Mouse (Mus musculus): Measurements from ENCODE around the gene Arhgap20. TPM values are rescaled to one million over a fixed set of nuclear protein-coding genes. Genes with fewer than 3 reads are reported as not detected.

Gene Arhgap20
- polyA plus RNA-seq, 1 experiment from 2014 or later, result 18.1 TPM

DNA sequence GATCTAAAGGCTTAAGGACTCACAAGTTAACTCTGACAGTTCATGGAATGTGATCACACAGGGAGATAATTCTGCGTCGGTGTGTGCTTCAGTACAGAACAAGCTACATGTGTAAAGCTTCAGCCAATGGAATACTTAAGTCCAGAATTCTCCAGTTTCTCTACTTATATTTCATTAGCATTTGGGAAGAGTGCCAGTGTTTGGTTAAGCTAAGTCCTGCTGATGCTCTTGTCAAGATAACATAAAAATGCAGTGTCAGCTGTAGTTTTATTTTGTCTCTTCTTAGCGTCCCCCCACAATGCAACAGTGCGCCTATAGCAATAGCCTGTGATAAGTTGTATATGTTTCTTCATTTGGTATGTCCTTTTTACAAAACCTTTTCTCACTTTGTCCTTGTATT is 15.0 kb upstream of the Arhgap20 start:
- Histone ChIP-seq H3K4me2 (no peak overlapping the region), H3K27ac (ENCODE audit: low read depth) (peak overlapping the region; percentile 33; the same call in 1 of the 2 replicates), H3K9me3 (ENCODE audit: low read depth, low read length) (no peaks in the 10 kb centered on the region), H3K9ac (no peak overlapping the region), H3K4me1 (ENCODE audit: insufficient read depth) (0 out of 2 replicates have a peak, but pooled peaks cover 3% of the 10 kb centered on the region), H3K4me3 (ENCODE audit: low read depth, low read length) (no peak overlapping the region), H3K36me3 (ENCODE audit: insufficient read depth) (no peaks in the 10 kb centered on the region), H3K27me3 (ENCODE audit: insufficient read depth, low read length) (no peaks in the 10 kb centered on the region)
- WGBS, result 27% methylated on average over 4 of the region's 4 CpGs
- TF ChIP-seq CTCF (IDR thresholded peaks at IDR 0.05; ENCODE audit: low read depth), result no peak
- peak; percentile 88 for DNase-seq
- peak; percentile 75 for ATAC-seq (ENCODE audit: insufficient read depth)

- H3K36me3 ChIP-seq (ENCODE audit: insufficient read depth), result no peaks in the 10 kb centered on the region
- no peaks in the 10 kb centered on the region for H3K9me3 ChIP-seq (ENCODE audit: low read depth, low read length)
- WGBS, result 70% methylated on average over 2 of the region's 2 CpGs
- no peak overlapping the region for H3K4me3 ChIP-seq (ENCODE audit: low read depth, low read length)
- no peak overlapping the region for H3K9ac ChIP-seq
- H3K4me2 ChIP-seq, result no peak overlapping the region
- no peak for ATAC-seq (ENCODE audit: insufficient read depth)
- no peaks in the 10 kb centered on the region for H3K4me1 ChIP-seq (ENCODE audit: insufficient read depth)
- H3K27ac ChIP-seq (ENCODE audit: low read depth), result no peak overlapping the region
- TF ChIP-seq CTCF (IDR thresholded peaks at IDR 0.05; ENCODE audit: low read depth), result no peak
- peaks cover 6% of the 10 kb centered on the region; the same call in 1 of the 2 replicates for H3K27me3 ChIP-seq (ENCODE audit: insufficient read depth, low read length)
- no peak for DNase-seq
These were observed 4.1 kb upstream of the Arhgap20 start for GRCm38 (mm10) chr9:51761003-51761402.

GRCm38 (mm10) chr9:51764041-51764875 is 879 bp upstream of the Arhgap20 start:
- no peaks in the 10 kb centered on the region for H3K9me3 ChIP-seq (ENCODE audit: low read depth, low read length)
- ATAC-seq (ENCODE audit: insufficient read depth), result peak; percentile 47
- H3K4me3 ChIP-seq (ENCODE audit: low read depth, low read length), result peak overlapping the region; percentile 65
- no peak; the same call in 1 of the 2 replicates for TF ChIP-seq CTCF (IDR thresholded peaks at IDR 0.05; ENCODE audit: low read depth)
- no peaks in the 10 kb centered on the region for H3K36me3 ChIP-seq (ENCODE audit: insufficient read depth)
- H3K27ac ChIP-seq (ENCODE audit: low read depth), result peak overlapping the region; percentile 63; the same call in 1 of the 2 replicates
- H3K27me3 ChIP-seq (ENCODE audit: insufficient read depth, low read length), result peaks cover 9% of the 10 kb centered on the region; the same call in 1 of the 2 replicates
- H3K4me1 ChIP-seq (ENCODE audit: insufficient read depth), result no peaks in the 10 kb centered on the region
- H3K9ac ChIP-seq, result peak overlapping the region; percentile 63
- H3K4me2 ChIP-seq, result peak overlapping the region; percentile 94
- DNase-seq, result peak; percentile 70
- 6% methylated on average over 12 of the region's 12 CpGs for WGBS

GRCm38 (mm10) chr9:51765417-51766174 is 459 bp downstream of the Arhgap20 start:
- no peak for TF ChIP-seq CTCF (IDR thresholded peaks at IDR 0.05; ENCODE audit: low read depth)
- H3K27me3 ChIP-seq (ENCODE audit: insufficient read depth, low read length), result peaks cover 9% of the 10 kb centered on the region; the same call in 1 of the 2 replicates
- 1% methylated on average over 58 of the region's 58 CpGs for WGBS
- no peak overlapping the region; the same call in 1 of the 2 replicates for H3K27ac ChIP-seq (ENCODE audit: low read depth)
- H3K9ac ChIP-seq, result peak overlapping the region; percentile 63
- peak; percentile 64 for ATAC-seq (ENCODE audit: insufficient read depth)
- peak overlapping the region; percentile 65 for H3K4me3 ChIP-seq (ENCODE audit: low read depth, low read length)
- H3K36me3 ChIP-seq (ENCODE audit: insufficient read depth), result no peaks in the 10 kb centered on the region
- no peaks in the 10 kb centered on the region for H3K9me3 ChIP-seq (ENCODE audit: low read depth, low read length)
- no peaks in the 10 kb centered on the region for H3K4me1 ChIP-seq (ENCODE audit: insufficient read depth)
- DNase-seq, result peak; percentile 42
- peak overlapping the region; percentile 94 for H3K4me2 ChIP-seq

- no peak for TF ChIP-seq CTCF (IDR thresholded peaks at IDR 0.05; ENCODE audit: low read depth)
- ATAC-seq (ENCODE audit: insufficient read depth) (peak; percentile 23; the same call in 1 of the 2 replicates), DNase-seq (peak; percentile 80)
- Histone ChIP-seq H3K9me3 (ENCODE audit: low read depth, low read length) (no peaks in the 10 kb centered on the region), H3K9ac (peak overlapping the region; percentile 63; the same call in 1 of the 2 replicates), H3K27ac (ENCODE audit: low read depth) (no peak overlapping the region; the same call in 1 of the 2 replicates), H3K27me3 (ENCODE audit: insufficient read depth, low read length) (peaks cover 9% of the 10 kb centered on the region; the same call in 1 of the 2 replicates), H3K36me3 (ENCODE audit: insufficient read depth) (no peaks in the 10 kb centered on the region), H3K4me1 (ENCODE audit: insufficient read depth) (no peaks in the 10 kb centered on the region), H3K4me3 (ENCODE audit: low read depth, low read length) (peak overlapping the region; percentile 65), H3K4me2 (peak overlapping the region; percentile 94)
- WGBS, result under 1% methylated on average over 29 of the region's 29 CpGs
These were observed 1.3 kb downstream of the Arhgap20 start for GRCm38 (mm10) chr9:51766175-51767062.

DNA sequence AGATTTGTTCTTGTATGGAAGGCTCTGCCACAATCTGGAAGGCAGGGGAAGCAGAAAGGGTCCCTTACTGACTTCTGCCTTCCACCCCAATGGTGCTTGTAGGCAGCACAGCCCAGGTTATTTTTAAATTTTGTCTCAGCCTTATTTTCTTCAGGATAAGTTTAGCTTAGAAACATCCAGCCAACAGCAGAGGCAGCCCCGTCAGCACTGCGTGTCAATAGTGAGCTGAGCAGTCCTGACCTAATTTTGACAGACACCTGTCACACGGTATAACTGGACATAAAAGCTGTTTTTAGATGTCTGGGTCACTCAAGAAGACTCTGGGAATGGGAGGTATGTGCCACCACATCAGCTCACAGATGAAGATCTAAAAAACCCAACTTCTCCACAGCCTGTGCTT is 9.1 kb downstream of the Arhgap20 start:
- 83% methylated on average over 3 of the region's 3 CpGs for WGBS
- DNase-seq, result no peak
- TF ChIP-seq CTCF (IDR thresholded peaks at IDR 0.05; ENCODE audit: low read depth), result no peak

More for the DNA sequence above, 9.1 kb downstream of the Arhgap20 start:
- Histone ChIP-seq H3K9ac (no peak overlapping the region), H3K9me3 (ENCODE audit: low read depth, low read length) (no peaks in the 10 kb centered on the region), H3K4me3 (ENCODE audit: low read depth, low read length) (no peak overlapping the region), H3K4me2 (no peak overlapping the region), H3K27me3 (ENCODE audit: insufficient read depth, low read length) (no peaks in the 10 kb centered on the region), H3K27ac (ENCODE audit: low read depth) (no peak overlapping the region), H3K4me1 (ENCODE audit: insufficient read depth) (no peaks in the 10 kb centered on the region), H3K36me3 (ENCODE audit: insufficient read depth) (no peaks in the 10 kb centered on the region)
- ATAC-seq (ENCODE audit: insufficient read depth), result no peak
